Mouse (Mus musculus) lung, postnatal 0 days (tissue): ENCODE results near the gene Sorcs2.

Experiments
- CTCF ChIP-seq: IDR thresholded peaks from 2 replicates; pipeline ENCODE4 v1.5.1; 2016; ENCODE audit warnings: antibody characterized with exemption, mild to moderate bottlenecking
- EP300 ChIP-seq: IDR thresholded peaks from 2 replicates; pipeline ENCODE4 v1.6.1; 2016; ENCODE audit warnings: antibody characterized with exemption, mild to moderate bottlenecking, control low read depth

- TF ChIP-seq CTCF (no peak), EP300 (no peak)
These were observed 93.5 kb downstream of the Sorcs2 start for GRCm38 (mm10) chr5:36304299-36304980.
